ENCODE assay signal across 9 mouse cellular contexts in the genomic region with DNA sequence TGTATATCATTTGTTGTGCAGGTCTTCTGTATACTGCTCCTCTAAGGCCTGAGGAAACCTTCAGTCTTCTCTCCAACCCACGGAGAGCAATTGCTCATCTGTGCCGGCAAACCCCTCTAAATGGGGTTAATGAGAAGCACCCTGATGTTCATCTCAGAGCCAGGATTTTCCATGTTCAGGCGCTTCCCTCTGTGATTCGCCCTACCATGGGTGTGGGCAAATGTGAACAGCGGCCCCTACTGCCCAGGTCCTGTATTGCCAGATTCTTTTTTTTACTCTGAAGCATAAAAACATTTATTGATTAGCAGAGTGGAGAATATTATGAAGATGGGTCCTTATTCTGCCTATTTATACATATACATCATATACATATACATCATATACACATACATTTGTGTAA.
A peak's percentile ranks its signal among the peaks of the same experiment; 100 is the strongest.
DNase-seq lines count a peak whose midpoint lies in the region; ATAC-seq and TF ChIP-seq lines count a peak whose summit lies in the region.
"Had no signal": no experiment of that assay in that cellular context is flagged by ENCODE, and none has a peak within 500 bp of the region (broad histone marks: within the 10 kb centered on the region; RNA-seq: fewer than 3 reads in every experiment).

No protein-coding gene starts in this region.

- dilution Hi-C loops in CH12.LX (cut with MboI; ENCODE audit: extremely low pct_ligation_motif_present, extremely low pct_unique_long_range_greater_than_20kb, low sequenced_read_pairs), result no loop called here

- H3K36me3 ChIP-seq in intestine, postnatal 0 days (ENCODE audit: control insufficient read depth, insufficient read depth), result no peaks in the 10 kb centered on the region
- no peaks in the 10 kb centered on the region for H3K36me3 ChIP-seq in intestine, embryonic 16.5 days (ENCODE audit: control insufficient read depth, insufficient read depth, low read length)
- H3K36me3 ChIP-seq in CH12.LX (replicated peaks in 1 of 2; ENCODE audit: control insufficient read depth in 1 of 2, insufficient read depth in 1 of 2, low read length in 1 of 2), result no peaks in the 10 kb centered on the region
- H3K36me3 ChIP-seq: limb, embryonic 15.5 days had no signal

- H3K27me3 ChIP-seq in intestine, postnatal 0 days (replicated peaks; ENCODE audit: control insufficient read depth, insufficient read depth, low read length), result no peaks in the 10 kb centered on the region
- no peaks in the 10 kb centered on the region for H3K27me3 ChIP-seq in intestine, embryonic 16.5 days (replicated peaks; ENCODE audit: control insufficient read depth, insufficient read depth, low read length)
- H3K27me3 ChIP-seq in CH12.LX (replicated peaks), result peaks cover 22% of the 10 kb centered on the region
- H3K27me3 ChIP-seq: limb, embryonic 15.5 days had no signal

- H3K9ac ChIP-seq in intestine, postnatal 0 days (ENCODE audit: low read depth, low read length), result no peak overlapping the region
- H3K9ac ChIP-seq in intestine, embryonic 16.5 days (ENCODE audit: low read depth, low read length), result no peak overlapping the region
- H3K9ac ChIP-seq in CH12.LX (ENCODE audit: insufficient read depth, low read depth), result no peak overlapping the region
- H3K9ac ChIP-seq: limb, embryonic 15.5 days had no signal

- TF ChIP-seq CTCF in intestine, postnatal 0 days (IDR thresholded peaks at IDR 0.05; ENCODE audit: low read depth), result peak; percentile 73
- TF ChIP-seq CTCF in CH12.LX (conservative IDR thresholded peaks at IDR 0.05 in 1 of 2, IDR thresholded peaks at IDR 0.05 in 1 of 2; ENCODE audit: low read depth in 2 of 2, low read length in 2 of 2), result peak; percentile 70 to 72

- ATAC-seq in intestine, postnatal 0 days, result no peak
- no peak for ATAC-seq in intestine, embryonic 16.5 days
- peak; percentile 86 for ATAC-seq in megakaryocyte, adult 5-6 weeks (ENCODE audit: poor library complexity, severe bottlenecking)

- no peak overlapping the region for H3K27ac ChIP-seq in intestine, postnatal 0 days (ENCODE audit: low read depth, low read length)
- no peak overlapping the region for H3K27ac ChIP-seq in intestine, embryonic 16.5 days (ENCODE audit: low read length)
- H3K27ac ChIP-seq in CH12.LX (ENCODE audit: insufficient read depth, low read depth), result no peak overlapping the region
- H3K27ac ChIP-seq: limb, embryonic 15.5 days had no signal

- H3K9me3 ChIP-seq in intestine, postnatal 0 days (ENCODE audit: control insufficient read depth), result no peaks in the 10 kb centered on the region
- no peaks in the 10 kb centered on the region for H3K9me3 ChIP-seq in intestine, embryonic 16.5 days (ENCODE audit: control insufficient read depth, low read length)
- no peaks in the 10 kb centered on the region for H3K9me3 ChIP-seq in CH12.LX (replicated peaks; ENCODE audit: low read length)
- H3K9me3 ChIP-seq: limb, embryonic 15.5 days had no signal

- DNase-seq in CH12.LX (ENCODE audit: extremely low read depth), result peak; percentile 16
- peak; percentile 35 for DNase-seq in adrenal gland, adult 2 months
- DNase-seq in embryo, embryonic 10.5 days (ENCODE audit: low spot score), result peak; percentile 66
- DNase-seq in kidney, postnatal 36 days, result peak; percentile 22 to 66
- DNase-seq in natural killer cell, adult 2 months (ENCODE audit: low spot score in 2 of 2), result no peak

- in situ Hi-C loops in CH12.LX (cut with MboI; ENCODE audit: low pct_ligation_motif_present, low pct_unique_long_range_greater_than_20kb, low sequenced_read_pairs), result no loop called here

- 28% methylated on average over 5 of the region's 5 CpGs for WGBS in intestine, postnatal 0 days
- 42% methylated on average over 5 of the region's 5 CpGs for WGBS in intestine, embryonic 16.5 days

- TF ChIP-seq RAD21 in CH12.LX (IDR thresholded peaks at IDR 0.05; ENCODE audit: low read depth, low read length), result peak; percentile 62

- no peak for TF ChIP-seq EP300 in CH12.LX (IDR thresholded peaks at IDR 0.05; ENCODE audit: low read length)

- TF ChIP-seq POLR2A in CH12.LX (IDR thresholded peaks at IDR 0.05; ENCODE audit: low read depth, low read length), result no peak

- no peaks in the 10 kb centered on the region for H3K79me2 ChIP-seq in CH12.LX (replicated peaks; ENCODE audit: control insufficient read depth, extremely low read depth, insufficient read depth, poor library complexity, severe bottlenecking)

- H3K4me3 ChIP-seq in intestine, postnatal 0 days (ENCODE audit: low read depth, low read length), result no peak overlapping the region
- no peak overlapping the region for H3K4me3 ChIP-seq in intestine, embryonic 16.5 days (ENCODE audit: low read length)
- H3K4me3 ChIP-seq in CH12.LX (replicated peaks in 1 of 3; ENCODE audit: low read depth in 2 of 3, low read length in 2 of 3, poor library complexity in 1 of 3), result no peak overlapping the region
- H3K4me3 ChIP-seq: limb, embryonic 15.5 days had no signal

- no peaks in the 10 kb centered on the region for H3K4me1 ChIP-seq in intestine, postnatal 0 days (replicated peaks; ENCODE audit: control insufficient read depth, insufficient read depth, low read length)
- no peaks in the 10 kb centered on the region for H3K4me1 ChIP-seq in intestine, embryonic 16.5 days (ENCODE audit: control insufficient read depth, insufficient read depth, low read length)
- H3K4me1 ChIP-seq in CH12.LX (ENCODE audit: control insufficient read depth in 1 of 2, insufficient read depth in 2 of 2), result peaks cover 0 to 6% of the 10 kb centered on the region in 2 experiments; a peak in 2 of 4 replicates
- H3K4me1 ChIP-seq: limb, embryonic 15.5 days had no signal

- no peak overlapping the region for H3K4me2 ChIP-seq in intestine, postnatal 0 days (replicated peaks; ENCODE audit: low read depth)
- no peak overlapping the region for H3K4me2 ChIP-seq in intestine, embryonic 16.5 days (ENCODE audit: low read depth, low read length)
- no peak overlapping the region for H3K4me2 ChIP-seq in CH12.LX (ENCODE audit: insufficient read depth, low read depth, poor library complexity, severe bottlenecking)
- H3K4me2 ChIP-seq: limb, embryonic 15.5 days had no signal

TF ChIP-seq in CH12.LX, 34 proteins besides CTCF, POLR2A, EP300 and RAD21:
- peak; percentile 50; the same call in 1 of the 2 replicates for TF ChIP-seq ZNF384 (IDR thresholded peaks at IDR 0.05; ENCODE audit: low read depth, low read length)
- peak; percentile 49 for TF ChIP-seq SMC3 (IDR thresholded peaks at IDR 0.05; ENCODE audit: low read depth, low read length)
- no peak for TF ChIP-seq ETS1 (conservative IDR thresholded peaks at IDR 0.05; ENCODE audit: low read depth, low read length)

Comparison
In these comparisons a context has a peak if more than half of its experiments do, and no peak if none do; other contexts are left out.
1. DNase-seq: peak in CH12.LX (single experiment), adrenal gland, adult 2 months (single experiment), embryo, embryonic 10.5 days (single experiment) and kidney, postnatal 36 days (2 of 2); none in natural killer cell, adult 2 months (0 of 2).